Mouse (Mus musculus) CD4-positive, CD25-positive, alpha-beta regulatory T cell (primary cell): ENCODE data around the gene Gtf2a1l. TPM values are rescaled to one million over a fixed set of nuclear protein-coding genes. Genes with fewer than 3 reads are reported as not detected.

Experiments used
- polyA plus RNA-seq: library from polyadenylated mRNA; unstranded; fragments of 100-300 nt; shearing (Covaris generic); gene quantifications from one replicate; pipeline ENCODE4 v1.2.1, GENCODE M21; 2017

Gene Gtf2a1l
- not detected for polyA plus RNA-seq

GRCm38 (mm10) chr17:88668452-88668851, at the start of gene Gtf2a1l:
Gene Gtf2a1l, plus strand, starts transcription at chr17:88668660.

Other genes starting within 250 kb of the Gtf2a1l start
- gene Foxn2, start 227.9 kb upstream of the Gtf2a1l start, polyA plus RNA-seq: 21.1 TPM
- gene Ppp1r21, start 138.5 kb upstream of the Gtf2a1l start, polyA plus RNA-seq: 30.9 TPM
- gene Ston1, start 71.0 kb upstream of the Gtf2a1l start, polyA plus RNA-seq: 1.6 TPM
- gene Lhcgr, start 123.3 kb downstream of the Gtf2a1l start, polyA plus RNA-seq: 0.16 TPM